Mouse (Mus musculus) intestine, embryonic 15.5 days (tissue): ENCODE measurements at regions not wholly inside any gene's neighbourhood (a gene's known extent, or its start where the extent isn't known, plus 50 kb on each side); places are given as distances from the start of the nearest gene placed in this dataset.

Experiments used
- ATAC-seq: fragments of 200-750 bp; cut with Nextera tagmentation; 2 replicates; pipeline ENCODE4 v1.8.0; 2017; ENCODE audit warnings: moderate TSS enrichment, moderate library complexity
- H3K27ac ChIP-seq: fragments of 300-500 bp; sonication (generic); 2 replicates; pipeline ENCODE4 v1.5.1; 2015; ENCODE audit warnings: mild to moderate bottlenecking, inconsistent platforms
- H3K27me3 ChIP-seq: fragments of 300-500 bp; sonication (generic); replicated peaks from 2 replicates; pipeline ENCODE4 v1.6.1; 2015; ENCODE audit warnings: inconsistent platforms
- H3K36me3 ChIP-seq: fragments of 300-500 bp; sonication (generic); 2 replicates; pipeline ENCODE4 v1.6.1; 2015; ENCODE audit warnings: inconsistent platforms
- H3K4me1 ChIP-seq: fragments of 300-500 bp; sonication (generic); replicated peaks from 2 replicates; pipeline ENCODE4 v1.6.1; 2015; ENCODE audit warnings: inconsistent platforms
- H3K4me2 ChIP-seq: fragments of 300-500 bp; sonication (generic); replicated peaks from 2 replicates; pipeline ENCODE4 v1.6.1; 2015; ENCODE audit warnings: mild to moderate bottlenecking, inconsistent platforms
- H3K4me3 ChIP-seq: fragments of 300-500 bp; sonication (generic); replicated peaks from 2 replicates; pipeline ENCODE4 v1.5.1; 2015; ENCODE audit warnings: inconsistent platforms
- H3K9ac ChIP-seq: fragments of 300-500 bp; sonication (generic); 2 replicates; pipeline ENCODE4 v1.6.1; 2015; ENCODE audit warnings: inconsistent platforms
- H3K9me3 ChIP-seq: fragments of 300-500 bp; sonication (generic); 2 replicates; pipeline ENCODE4 v1.6.1; 2016; ENCODE audit warnings: inconsistent platforms
- WGBS: fragments of 180-500 bp; shearing (Covaris S2); methylation state at CpG from one replicate; pipeline ENCODE4 v1.1.7; 2015; 5-methylcytosine and 5-hydroxymethylcytosine counted together

- WGBS = 87% methylated on average over 2 of the region's 2 CpGs
- H3K36me3 ChIP-seq = no peaks in the 10 kb centered on the region
- no peak overlapping the region for H3K4me2 ChIP-seq
- no peak for ATAC-seq
- no peak overlapping the region for H3K9ac ChIP-seq
- no peaks in the 10 kb centered on the region for H3K27me3 ChIP-seq
- no peak overlapping the region for H3K27ac ChIP-seq
- H3K9me3 ChIP-seq = no peaks in the 10 kb centered on the region
- no peaks in the 10 kb centered on the region for H3K4me1 ChIP-seq
- no peak overlapping the region for H3K4me3 ChIP-seq
These were observed 373.9 kb upstream of the Nr5a2 start for GRCm38 (mm10) chr1:137334137-137334536.

GRCm38 (mm10) chr1:137332108-137332769 lies 372.0 kb upstream of the Nr5a2 start:
- Histone ChIP-seq H3K4me3 (no peak overlapping the region), H3K27ac (0 out of 2 replicates have a peak overlapping the region, but pooled peaks have one; percentile 17), H3K9ac (no peak overlapping the region), H3K36me3 (no peaks in the 10 kb centered on the region), H3K9me3 (no peaks in the 10 kb centered on the region), H3K4me1 (no peaks in the 10 kb centered on the region), H3K4me2 (no peak overlapping the region), H3K27me3 (no peaks in the 10 kb centered on the region)
- 37% methylated on average over 8 of the region's 8 CpGs for WGBS
- peak; percentile 56 for ATAC-seq

GRCm38 (mm10) chr1:137331746-137332107 lies 371.5 kb upstream of the Nr5a2 start:
- WGBS = 51% methylated on average over 5 of the region's 5 CpGs
- no peak overlapping the region for H3K4me2 ChIP-seq
- no peak for ATAC-seq

GRCm38 (mm10) chr1:137330634-137331033 lies 370.4 kb upstream of the Nr5a2 start:
- 31% methylated on average over 3 of the region's 3 CpGs for WGBS
- no peak; the same call in 1 of the 2 replicates for ATAC-seq
- no peak overlapping the region for H3K4me3 ChIP-seq
- H3K27ac ChIP-seq = no peak overlapping the region
- no peaks in the 10 kb centered on the region for H3K4me1 ChIP-seq
- no peaks in the 10 kb centered on the region for H3K9me3 ChIP-seq
- no peaks in the 10 kb centered on the region for H3K36me3 ChIP-seq
- H3K9ac ChIP-seq = no peak overlapping the region
- no peak overlapping the region for H3K4me2 ChIP-seq
- no peaks in the 10 kb centered on the region for H3K27me3 ChIP-seq

More at GRCm38 (mm10) chr1:137331746-137332107, 371.5 kb upstream of the Nr5a2 start:
- Histone ChIP-seq H3K36me3 (no peaks in the 10 kb centered on the region), H3K27me3 (no peaks in the 10 kb centered on the region), H3K4me1 (no peaks in the 10 kb centered on the region), H3K4me3 (no peak overlapping the region), H3K9ac (no peak overlapping the region), H3K9me3 (no peaks in the 10 kb centered on the region), H3K27ac (0 out of 2 replicates have a peak overlapping the region, but pooled peaks have one; percentile 9)

- Histone ChIP-seq H3K4me2 (peak overlapping the region; percentile 30; the same call in 1 of the 2 replicates), H3K9me3 (no peaks in the 10 kb centered on the region), H3K4me1 (no peaks in the 10 kb centered on the region), H3K9ac (no peak overlapping the region), H3K27me3 (no peaks in the 10 kb centered on the region), H3K27ac (no peak overlapping the region), H3K36me3 (no peaks in the 10 kb centered on the region), H3K4me3 (no peak overlapping the region)
- peak; percentile 75 for ATAC-seq
- 35% methylated on average over 8 of the region's 8 CpGs for WGBS
These were observed 363.8 kb upstream of the Nr5a2 start for GRCm38 (mm10) chr1:137323884-137324594.

- Histone ChIP-seq H3K9ac (no peak overlapping the region), H3K36me3 (no peaks in the 10 kb centered on the region), H3K27me3 (no peaks in the 10 kb centered on the region), H3K9me3 (no peaks in the 10 kb centered on the region), H3K4me3 (no peak overlapping the region), H3K27ac (no peak overlapping the region), H3K4me2 (no peak overlapping the region), H3K4me1 (no peaks in the 10 kb centered on the region)
- WGBS = 74% methylated on average over 2 of the region's 2 CpGs
- peak; percentile 74; the same call in 1 of the 2 replicates for ATAC-seq
These were observed 362.9 kb upstream of the Nr5a2 start for GRCm38 (mm10) chr1:137323035-137323680.

- Histone ChIP-seq H3K27ac (no peak overlapping the region), H3K4me3 (no peak overlapping the region), H3K36me3 (no peaks in the 10 kb centered on the region), H3K4me1 (no peaks in the 10 kb centered on the region), H3K27me3 (no peaks in the 10 kb centered on the region), H3K9me3 (no peaks in the 10 kb centered on the region), H3K9ac (no peak overlapping the region), H3K4me2 (no peak overlapping the region)
- no peak for ATAC-seq
- WGBS = 70% methylated on average over 5 of the region's 5 CpGs
These were observed 342.6 kb upstream of the Nr5a2 start for GRCm38 (mm10) chr1:137302757-137303422.

GRCm38 (mm10) chr1:137297780-137298569 lies 337.7 kb upstream of the Nr5a2 start:
- 53% methylated on average over 10 of the region's 10 CpGs for WGBS
- Histone ChIP-seq H3K4me1 (no peaks in the 10 kb centered on the region), H3K27ac (no peak overlapping the region), H3K36me3 (no peaks in the 10 kb centered on the region), H3K9ac (no peak overlapping the region), H3K4me3 (no peak overlapping the region), H3K4me2 (no peak overlapping the region), H3K27me3 (no peaks in the 10 kb centered on the region), H3K9me3 (no peaks in the 10 kb centered on the region)
- 0 out of 2 replicates have a peak, but pooled peaks have one; percentile 47 for ATAC-seq

GRCm38 (mm10) chr1:137289456-137289855 lies 329.2 kb upstream of the Nr5a2 start:
- no peak overlapping the region for H3K9ac ChIP-seq
- no peak overlapping the region for H3K4me3 ChIP-seq
- no peaks in the 10 kb centered on the region for H3K36me3 ChIP-seq
- H3K27ac ChIP-seq = no peak overlapping the region
- H3K9me3 ChIP-seq = no peaks in the 10 kb centered on the region
- 86% methylated on average over 9 of the region's 9 CpGs for WGBS
- no peak overlapping the region for H3K4me2 ChIP-seq
- no peaks in the 10 kb centered on the region for H3K27me3 ChIP-seq
- no peaks in the 10 kb centered on the region for H3K4me1 ChIP-seq
- ATAC-seq = no peak

GRCm38 (mm10) chr1:137283291-137283690 lies 323.0 kb upstream of the Nr5a2 start:
- no peaks in the 10 kb centered on the region for H3K27me3 ChIP-seq
- H3K27ac ChIP-seq = no peak overlapping the region
- H3K4me3 ChIP-seq = no peak overlapping the region
- H3K4me2 ChIP-seq = no peak overlapping the region
- H3K4me1 ChIP-seq = no peaks in the 10 kb centered on the region
- WGBS = 73% methylated on average over 5 of the region's 5 CpGs
- no peaks in the 10 kb centered on the region for H3K36me3 ChIP-seq
- no peak overlapping the region for H3K9ac ChIP-seq
- no peak for ATAC-seq
- H3K9me3 ChIP-seq = no peaks in the 10 kb centered on the region

GRCm38 (mm10) chr1:137282457-137282856 lies 322.2 kb upstream of the Nr5a2 start:
- no peak for ATAC-seq
- Histone ChIP-seq H3K4me1 (no peaks in the 10 kb centered on the region), H3K36me3 (no peaks in the 10 kb centered on the region), H3K27me3 (no peaks in the 10 kb centered on the region), H3K9ac (no peak overlapping the region), H3K4me3 (no peak overlapping the region), H3K4me2 (no peak overlapping the region), H3K9me3 (no peaks in the 10 kb centered on the region), H3K27ac (no peak overlapping the region)
- 84% methylated on average over 5 of the region's 5 CpGs for WGBS
